Mouse (Mus musculus) spleen, postnatal 10 days (tissue): ENCODE measurements at regions not wholly inside any gene's neighbourhood (a gene's known extent, or its start where the extent isn't known, plus 50 kb on each side); places are given as distances from the start of the nearest gene placed in this dataset.
A peak's percentile ranks its signal among the peaks of the same experiment; 100 is the strongest.

Source experiments
- DNase-seq, 2 experiments: peaks; one replicate each; pipeline ENCODE4 v3.0.0; 2021 to 2022; ENCODE audit warnings: low spot score in 2 of 2

DNA sequence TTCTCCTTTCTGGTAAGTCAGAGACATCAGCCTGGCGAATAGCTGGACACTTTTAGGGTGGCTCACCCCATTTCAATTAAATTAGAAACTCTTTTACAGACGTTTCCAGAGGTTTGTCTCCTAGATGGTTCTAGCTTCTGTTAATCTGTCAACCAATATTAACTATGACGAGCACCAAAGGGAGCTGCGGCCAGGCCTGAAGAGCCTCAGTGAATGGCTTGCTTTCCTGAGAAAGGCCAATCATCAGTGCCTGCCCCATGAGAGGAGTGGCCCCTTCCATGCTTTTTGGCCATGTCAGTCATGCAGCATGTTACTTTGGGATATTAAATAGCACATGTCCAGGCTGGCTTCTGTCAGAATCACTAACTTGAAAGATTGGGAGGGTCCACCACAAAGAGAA, 296.6 kb upstream of the Id2 start:
- no peak for DNase-seq

DNA sequence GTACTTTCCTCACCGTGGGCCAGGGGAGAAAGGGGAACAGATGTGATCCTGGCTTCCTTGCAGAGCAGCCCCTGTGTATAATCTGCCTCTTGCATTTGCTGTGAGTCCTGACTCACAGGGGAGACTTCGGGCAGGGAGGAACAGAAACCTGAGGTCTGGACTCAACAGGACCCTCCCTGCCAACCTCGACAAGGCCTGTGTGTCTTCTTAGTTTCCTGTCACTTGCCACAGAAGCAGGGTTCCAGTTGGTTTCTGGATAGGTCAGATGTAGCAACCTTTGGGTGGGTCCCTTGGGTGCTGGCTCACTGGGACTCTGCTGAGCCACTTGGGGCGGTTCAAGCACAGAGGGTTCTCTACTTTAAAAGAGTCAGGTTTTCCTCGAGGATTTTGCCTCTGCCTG, 292.3 kb upstream of the Id2 start:
- peak in 1 of 2 experiments; percentile 26 for DNase-seq

DNA sequence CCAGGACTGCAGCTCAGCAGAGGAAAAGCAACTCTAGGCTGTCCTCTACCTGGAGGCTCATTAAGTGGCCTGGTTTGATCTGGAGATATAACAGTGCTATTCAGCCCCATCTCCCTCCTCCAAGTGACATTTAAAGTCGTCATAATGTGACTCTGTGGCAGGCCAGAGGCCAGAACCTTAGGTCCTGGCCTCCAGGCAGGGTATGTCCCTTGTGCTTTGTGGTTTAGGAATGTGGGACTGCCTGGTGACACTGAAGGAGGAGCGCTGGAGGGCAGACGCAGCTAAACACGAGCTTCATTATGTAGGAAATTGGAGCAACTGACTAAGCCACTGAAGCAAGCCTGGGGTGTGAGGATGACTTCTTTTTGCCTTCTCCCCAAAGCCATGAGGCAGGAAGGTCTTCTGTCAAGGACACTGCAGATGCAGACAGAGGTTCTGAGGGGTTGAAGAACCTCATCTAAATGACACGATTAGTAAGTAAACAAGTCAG, 290.9 kb upstream of the Id2 start:
- DNase-seq, result no peak

DNA sequence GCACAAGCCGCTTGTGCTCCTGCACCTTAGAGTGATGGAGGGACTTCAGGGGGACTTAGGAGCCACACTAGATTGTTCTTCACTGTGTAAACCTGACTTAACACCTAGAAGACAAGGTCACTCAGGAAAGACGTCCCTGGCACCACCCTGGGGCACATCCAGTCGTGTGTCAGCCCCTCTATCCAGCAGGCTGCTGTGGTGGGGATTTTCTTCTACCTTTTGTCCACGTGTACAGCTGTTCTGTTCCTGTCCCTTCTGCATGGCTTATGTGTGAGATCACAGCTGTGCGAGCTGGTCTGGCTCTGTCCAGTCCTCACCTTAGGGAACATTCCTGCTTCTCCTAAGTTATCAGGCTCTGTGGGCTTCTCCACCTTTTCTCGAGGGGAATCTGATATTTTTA, 286.0 kb upstream of the Id2 start:
- no peak for DNase-seq

DNA sequence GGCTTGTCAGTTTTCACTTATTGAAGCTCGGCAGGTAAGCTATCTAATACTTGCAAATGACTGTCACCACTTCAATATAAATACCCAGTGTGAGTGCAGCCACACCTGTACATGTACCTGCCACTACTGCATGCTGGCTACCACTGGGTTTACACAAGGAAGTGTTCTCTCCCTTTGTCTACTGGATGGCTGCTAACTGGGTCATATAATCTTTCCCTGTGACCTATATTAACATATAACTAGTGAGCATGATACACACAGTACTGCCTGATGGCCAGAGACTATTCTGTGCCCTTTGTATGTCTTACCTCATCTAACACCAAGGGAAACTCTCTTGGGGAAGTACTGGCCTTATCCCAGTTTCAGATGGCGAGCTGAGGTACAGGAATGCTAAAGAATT, 285.5 kb upstream of the Id2 start:
- no peak for DNase-seq

DNA sequence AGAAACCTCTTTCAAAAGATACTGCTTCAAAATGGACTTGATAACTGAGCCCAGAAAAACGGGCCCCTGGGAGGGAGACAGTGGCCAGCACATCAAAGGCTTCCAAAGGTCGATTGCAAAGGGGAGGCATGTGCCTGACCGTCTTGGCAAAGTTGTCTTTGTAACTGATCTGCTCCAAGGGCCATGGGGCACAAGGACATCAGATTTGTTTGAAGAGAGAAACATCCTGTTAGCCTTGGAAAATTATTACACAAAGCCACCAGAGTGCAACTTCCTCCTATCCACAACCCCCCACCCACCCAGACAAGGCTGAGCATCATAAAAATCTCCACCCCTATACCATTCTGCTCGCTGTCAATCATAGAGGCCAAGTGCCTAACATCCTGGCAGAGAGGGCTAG, 284.7 kb upstream of the Id2 start:
- DNase-seq, result no peak

DNA sequence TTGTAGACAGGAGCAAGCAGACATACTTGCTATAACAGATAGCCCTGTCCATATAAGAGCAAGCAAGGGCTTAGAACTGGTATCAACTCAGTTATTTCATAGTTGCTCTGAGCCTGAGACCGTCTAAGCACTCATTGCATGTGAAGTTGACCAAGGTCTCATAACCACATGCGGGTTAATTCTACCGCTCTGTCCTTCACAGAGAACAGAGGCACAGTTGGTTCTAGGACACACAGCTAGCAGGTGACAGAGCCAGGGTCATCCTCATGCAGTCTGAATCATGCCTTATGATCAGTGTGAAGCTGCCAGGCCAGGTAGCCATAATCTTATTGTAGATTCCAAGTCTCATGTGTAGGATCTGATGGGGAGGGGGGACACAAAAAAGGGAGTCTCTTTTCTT, 283.1 kb upstream of the Id2 start:
- DNase-seq, result no peak

DNA sequence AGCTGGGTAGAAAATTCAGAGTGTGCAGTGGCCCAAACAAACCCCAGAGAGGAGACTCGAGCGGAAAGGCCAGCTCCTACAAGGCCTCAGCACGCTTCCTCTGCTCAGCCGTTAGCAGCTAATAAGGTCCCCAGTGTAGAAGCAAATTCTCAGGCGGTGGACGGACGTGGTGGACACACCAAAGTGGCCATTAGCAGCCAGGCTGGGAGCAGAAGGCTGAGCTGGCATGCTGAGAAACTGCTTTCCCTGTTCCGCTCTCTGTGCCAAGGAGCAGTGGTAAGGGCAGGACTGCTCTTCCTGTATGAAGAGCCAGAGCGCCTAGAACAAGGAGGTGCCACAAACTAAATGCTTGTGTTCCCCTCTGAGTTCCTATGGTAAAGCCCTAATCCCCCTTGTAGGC, 282.1 kb upstream of the Id2 start:
- no peak for DNase-seq

DNA sequence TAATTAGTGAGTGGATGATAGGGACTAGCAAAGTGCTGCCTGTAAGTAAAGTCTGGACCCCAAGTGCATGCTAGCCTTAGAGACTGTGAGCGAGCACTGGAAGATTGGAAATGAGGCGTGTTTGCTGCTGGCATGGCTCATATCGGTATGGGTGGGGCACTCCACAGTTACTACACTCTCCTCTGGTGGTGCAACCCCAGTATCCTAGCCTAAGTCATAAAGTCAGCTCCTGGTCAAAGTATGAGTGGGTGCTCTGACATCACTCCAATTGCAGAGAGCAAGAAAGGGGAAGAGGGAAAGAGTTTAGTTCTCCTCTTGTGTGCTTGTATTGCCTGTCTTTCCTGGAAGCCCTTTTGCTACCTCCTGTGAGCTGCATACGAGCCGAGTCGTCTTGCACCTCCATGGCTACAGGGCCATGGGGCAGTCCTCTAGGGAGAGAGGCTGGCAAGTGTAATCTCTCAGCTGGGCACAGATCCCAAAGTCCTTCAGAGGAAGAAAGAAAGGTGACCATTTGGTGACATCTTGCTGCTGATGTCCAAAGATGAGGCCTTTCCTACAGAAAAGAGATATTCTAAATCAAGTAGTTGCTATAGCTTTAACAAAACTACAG, 281.2 kb upstream of the Id2 start:
- DNase-seq, result no peak

DNA sequence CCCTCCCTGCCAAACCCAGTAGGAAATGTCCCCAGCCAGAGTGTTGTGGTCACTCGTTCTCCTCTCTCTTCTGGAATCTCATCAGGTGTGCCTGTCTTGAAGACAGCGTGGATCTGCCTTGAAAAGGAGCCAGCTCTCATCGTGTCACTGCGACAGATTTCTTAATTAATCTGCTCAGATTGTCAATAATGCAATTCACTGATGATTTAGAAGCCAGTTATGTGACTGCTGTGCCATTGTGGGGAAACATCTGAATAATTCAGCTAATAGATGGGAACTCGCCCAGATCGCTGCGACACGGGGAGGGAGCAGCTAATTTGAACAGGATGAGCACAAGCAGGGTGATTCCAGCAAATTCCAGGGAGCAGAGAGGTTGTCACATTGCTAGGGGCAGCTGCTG, 279.5 kb upstream of the Id2 start:
- DNase-seq, result no peak

DNA sequence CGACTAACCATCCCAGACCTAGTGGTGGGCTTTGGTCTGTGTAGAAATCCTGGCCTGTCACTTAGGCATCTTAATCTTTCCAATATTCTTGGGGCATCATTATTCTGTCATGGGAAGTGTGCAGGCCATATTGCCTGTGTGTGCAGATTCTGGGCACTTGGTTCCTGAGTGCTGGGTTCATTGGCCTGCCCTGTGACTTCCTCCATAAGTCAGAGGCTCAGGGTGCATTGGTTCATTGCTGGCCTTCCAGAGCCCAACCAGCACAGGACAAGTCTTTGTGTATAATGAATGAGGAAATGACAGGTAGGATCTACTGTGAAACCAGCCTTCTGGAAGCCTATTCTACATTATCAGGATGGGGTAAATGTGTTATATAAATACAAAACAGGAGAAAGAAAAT, 270.6 kb upstream of the Id2 start:
- DNase-seq, result no peak

DNA sequence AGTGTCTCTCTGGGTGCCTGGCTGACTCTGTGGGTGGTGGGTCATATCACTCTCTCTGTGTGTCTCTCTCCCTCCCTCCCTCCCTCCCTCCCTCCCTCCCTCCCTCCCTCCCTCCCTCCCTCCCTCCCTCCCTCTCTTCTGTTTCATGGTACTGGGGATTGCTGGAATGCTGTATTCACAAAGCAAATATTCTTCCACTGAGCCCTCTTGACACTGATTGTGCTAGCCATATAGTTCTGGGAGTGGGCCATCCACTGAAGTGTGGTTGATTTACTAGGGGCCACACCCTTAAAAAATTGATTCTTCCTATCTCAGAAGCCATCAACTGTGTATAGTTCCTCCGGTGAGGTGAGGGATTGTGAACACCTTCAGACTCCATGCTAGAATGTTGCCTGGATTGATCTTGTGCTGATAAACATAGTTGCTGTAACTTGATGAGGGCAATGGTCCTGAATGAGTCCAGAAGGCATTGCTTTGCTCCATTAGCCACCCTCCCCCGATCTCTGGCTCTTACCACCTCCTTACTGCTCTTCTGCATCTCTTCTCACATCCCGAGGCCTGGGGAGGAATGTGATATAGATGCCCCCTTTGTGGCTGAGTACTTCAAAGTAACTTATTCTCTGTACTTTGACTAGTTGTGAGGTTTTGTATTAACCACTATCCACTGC, 268.8 kb upstream of the Id2 start:
- DNase-seq, result no peak

DNA sequence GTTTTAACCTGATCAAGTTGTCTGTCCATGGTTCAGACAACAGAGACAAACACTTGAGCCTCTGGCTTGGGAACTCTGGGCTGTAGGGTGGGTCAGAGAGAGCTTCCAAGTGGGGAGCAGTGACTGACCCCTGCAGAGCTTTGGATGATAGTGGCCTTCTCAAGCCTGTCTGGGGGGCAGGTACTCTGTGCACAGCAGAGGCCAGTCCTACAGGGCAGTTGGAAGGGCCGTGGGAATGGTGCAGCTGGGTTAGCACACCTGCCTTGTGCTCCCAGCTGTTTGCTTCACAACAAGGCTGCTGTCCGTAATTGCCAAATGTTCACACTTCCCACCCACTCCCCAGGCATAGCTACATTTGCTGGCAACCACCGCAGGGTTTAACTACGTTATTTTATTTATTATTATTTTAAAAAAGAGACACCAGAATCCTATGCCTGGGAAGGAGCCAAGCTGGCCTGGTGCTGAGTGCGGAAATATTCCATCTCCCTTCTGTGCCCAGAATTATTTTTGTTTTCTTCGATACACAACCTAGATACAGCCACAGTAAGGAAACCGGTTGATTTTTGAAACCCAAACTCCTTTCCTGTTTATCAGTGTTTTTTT, 268.1 kb upstream of the Id2 start:
- no peak for DNase-seq

DNA sequence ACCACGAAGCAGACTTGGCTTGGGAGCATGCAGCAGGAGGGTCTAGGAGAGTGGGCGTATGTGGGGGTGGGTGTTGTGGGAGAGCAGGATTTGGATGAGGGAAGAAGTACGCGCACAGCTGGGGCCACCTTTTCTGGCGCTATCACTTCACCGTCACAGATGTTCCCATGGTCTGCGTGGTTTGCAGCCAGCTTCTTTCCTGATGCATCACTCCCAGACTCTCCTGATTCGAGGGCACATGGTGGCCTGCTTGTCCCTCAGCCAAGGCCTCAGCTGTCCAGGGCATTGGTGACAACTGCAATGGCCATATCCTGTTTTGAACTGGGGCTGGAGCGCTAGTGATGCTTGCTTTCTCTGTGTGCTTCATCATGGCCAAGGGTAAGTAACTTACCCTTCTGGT, 266.9 kb upstream of the Id2 start:
- DNase-seq, result no peak

DNA sequence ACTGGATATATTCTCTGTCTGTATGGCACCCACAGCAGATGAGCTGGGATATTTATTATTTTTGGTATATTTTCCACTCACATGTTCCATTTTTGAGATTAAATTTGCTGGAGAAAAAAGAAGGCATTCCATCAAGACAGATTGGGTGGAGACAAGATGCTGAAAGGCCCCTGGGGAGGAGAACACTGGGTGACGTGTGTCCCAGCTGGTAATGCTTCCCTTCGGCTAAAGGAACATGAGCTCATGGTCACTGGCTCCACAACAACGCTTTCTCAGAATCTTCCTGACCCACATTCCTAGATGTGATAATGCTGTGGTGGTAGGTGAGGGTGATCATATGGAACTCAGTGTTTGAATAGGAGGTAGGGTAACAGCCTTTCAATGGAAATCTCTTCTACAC, 266.4 kb upstream of the Id2 start:
- DNase-seq, result no peak

DNA sequence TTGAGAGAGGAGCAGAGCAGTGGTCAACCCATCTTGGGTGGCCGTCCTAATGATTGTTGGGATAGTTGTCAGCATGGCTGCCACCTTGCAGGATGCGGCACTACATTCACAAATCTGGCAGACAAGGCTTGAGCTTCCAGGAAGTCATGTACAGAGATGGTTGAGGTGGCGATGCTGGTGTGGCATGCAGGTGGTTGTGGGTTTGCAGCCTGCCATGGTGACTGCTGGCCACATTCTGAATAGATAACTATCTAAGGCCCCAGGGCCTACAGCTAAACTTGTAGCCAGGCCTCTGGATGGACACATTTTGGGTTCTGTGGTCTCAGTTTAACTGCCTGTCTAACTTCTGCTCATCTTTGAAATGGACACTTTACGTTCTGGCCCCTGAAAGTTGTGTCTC, 265.8 kb upstream of the Id2 start:
- DNase-seq, result no peak

DNA sequence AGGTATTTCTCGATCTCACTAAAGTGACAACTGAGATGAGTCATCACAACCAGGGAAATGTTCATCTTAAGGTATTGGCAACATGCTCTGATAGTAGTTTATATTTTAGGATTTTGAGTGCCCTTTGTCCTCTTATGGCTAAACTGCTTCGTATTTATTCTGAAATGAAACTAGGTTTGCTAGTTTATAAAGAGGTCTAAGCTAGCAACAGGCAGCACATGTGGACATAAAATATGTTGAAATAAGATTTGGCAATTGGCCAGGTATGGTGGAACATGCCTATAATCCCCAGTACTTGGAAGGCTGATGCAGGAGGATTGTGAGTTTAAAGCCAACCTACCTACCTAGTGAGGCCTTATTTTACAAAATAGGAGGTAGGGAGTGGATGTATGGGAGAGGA, 263.8 kb upstream of the Id2 start:
- DNase-seq, result no peak

DNA sequence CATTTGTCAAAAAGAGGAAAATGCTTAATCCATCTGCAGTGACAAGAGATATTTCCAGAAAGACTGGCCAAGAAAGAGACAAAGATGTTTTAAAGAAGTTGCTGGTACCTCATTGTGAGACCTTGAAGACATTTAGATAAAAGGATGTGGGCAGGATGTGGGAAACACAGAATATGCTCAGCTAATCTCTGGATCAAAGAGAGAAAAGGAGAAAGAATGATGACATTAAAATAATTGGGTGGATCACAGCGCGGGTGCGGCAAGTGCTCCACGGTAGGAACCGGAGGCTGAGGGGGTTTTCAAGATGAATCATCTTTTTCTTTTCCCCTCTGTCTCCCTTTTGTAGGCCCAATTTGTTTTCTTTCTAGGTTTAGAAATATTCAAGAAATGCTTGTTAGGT, 263.0 kb upstream of the Id2 start:
- no peak for DNase-seq

DNA sequence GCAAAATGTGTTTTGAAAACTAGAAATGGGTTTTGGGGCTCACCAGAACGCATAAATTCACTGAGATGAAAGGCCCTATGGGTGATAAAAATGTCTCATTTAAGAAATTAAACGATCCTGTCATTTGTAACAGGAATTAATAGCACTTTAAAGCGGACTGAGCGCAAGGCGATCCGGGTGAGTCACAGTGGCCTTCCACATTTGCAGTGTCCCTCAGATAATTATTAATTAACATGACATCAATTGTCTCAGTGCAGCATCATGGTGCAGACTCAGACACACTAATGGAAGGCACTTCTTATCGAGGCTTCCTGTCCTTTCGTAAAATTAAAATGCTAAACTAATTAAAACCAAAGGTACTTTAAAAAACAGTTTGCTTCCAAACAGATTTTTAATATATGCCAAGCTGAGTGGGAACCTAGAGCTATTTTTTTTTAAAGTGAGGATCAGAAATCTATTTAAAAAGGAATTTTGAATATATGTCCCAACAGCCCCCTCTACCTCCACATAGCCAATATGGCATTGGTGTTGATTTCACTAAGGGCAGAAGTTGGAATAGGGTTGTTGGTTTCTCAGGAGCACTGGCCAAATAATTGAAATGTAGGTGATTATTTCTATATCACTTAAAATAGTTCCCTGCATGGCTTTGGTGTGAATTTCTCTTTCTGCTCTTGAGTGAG, 262.0 kb upstream of the Id2 start:
- no peak for DNase-seq

DNA sequence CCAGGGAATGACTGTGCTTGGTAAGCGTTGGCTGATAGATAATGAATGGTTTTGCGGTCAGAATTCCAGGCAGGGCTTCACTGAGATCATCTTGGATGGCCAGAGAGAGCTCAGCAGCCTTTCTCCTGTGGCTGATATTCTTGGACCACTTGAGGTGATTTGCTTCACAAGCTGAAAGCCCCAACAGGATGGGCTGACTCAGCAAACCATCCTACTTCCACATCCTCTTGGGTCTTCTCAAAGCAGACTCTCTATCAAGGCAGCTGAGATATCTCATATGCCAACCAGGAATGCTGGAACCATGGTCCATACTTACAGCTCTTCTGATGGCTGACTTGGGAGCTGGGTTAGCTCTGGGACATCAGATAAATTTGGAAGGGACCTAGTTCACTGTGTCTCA, 259.8 kb upstream of the Id2 start:
- no peak for DNase-seq

DNA sequence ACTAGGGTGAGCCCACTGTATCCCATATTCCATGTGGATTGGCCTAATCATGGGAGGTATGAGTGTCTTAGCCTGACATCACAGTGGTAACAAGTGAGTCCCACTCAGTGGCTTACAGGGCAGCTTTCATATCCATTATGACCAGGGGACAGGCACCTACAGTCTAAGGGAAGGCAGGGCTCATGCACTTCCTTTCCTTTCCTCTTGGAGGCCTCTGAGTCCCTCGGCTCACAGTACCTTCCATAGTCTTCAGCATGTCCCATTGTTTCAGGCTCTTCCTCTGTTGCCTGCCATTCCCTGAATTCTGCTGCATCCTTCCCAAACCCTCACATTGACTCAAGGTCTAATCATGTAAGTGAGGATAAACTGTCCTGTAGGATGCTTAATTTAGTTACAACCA, 258.3 kb upstream of the Id2 start:
- no peak for DNase-seq

DNA sequence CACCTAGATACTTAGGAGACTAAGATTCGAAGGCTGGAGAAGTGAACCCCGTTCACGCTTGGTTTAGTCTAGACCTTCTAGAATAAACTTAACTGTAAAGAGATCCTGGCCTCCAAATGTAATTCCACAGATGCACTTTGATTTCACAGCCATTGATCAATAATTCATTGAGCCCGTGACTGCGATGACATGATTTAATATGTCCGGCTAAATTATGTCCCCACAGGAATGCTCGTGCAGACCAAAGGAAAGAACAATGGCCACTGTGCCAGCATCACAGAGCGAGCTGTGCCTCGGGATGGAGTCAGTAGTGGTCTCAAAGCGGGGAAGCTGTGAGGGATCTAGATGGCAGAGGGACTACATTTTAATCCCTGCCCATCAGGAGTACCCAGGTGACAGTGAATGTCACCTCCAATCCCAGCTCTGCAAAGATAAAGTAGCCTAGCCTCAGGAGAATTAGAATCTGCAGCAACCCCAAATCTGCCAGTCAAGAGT, 256.5 kb upstream of the Id2 start:
- no peak for DNase-seq

DNA sequence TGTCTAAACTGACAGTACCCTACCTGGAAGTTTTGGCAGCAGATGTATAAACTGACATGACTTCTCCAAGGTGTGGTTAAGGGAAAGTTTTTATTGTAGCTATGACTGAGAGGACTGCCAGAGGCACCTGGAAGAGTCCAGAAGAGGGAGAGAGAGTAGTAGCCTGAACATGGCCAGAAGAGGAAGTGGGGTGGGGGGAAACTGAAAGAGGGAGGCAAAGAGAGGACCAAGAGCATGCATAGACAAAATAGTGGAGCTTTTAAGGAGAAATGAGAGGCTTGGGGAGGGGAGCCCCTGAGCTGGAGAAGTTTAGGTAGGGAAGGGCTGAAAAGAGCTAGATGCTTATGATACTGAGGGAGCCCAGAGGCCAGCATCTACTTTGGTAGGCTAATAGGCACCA, 255.2 kb upstream of the Id2 start:
- DNase-seq, result no peak
